8 mouse cellular contexts compared by ENCODE assay signal in genomic region chr12:52782902-52783441, GRCm38 (mm10).
DNase-seq lines count a peak whose midpoint lies in the region; ATAC-seq lines count a peak whose summit lies in the region.

No protein-coding gene starts in this region.

- peak overlapping the region; percentile 41 for H3K4me2 ChIP-seq in neural tube, embryonic 14.5 days (ENCODE audit: low read depth, low read length)

- H3K27ac ChIP-seq in neural tube, embryonic 14.5 days (ENCODE audit: low read depth, low read length) = peak overlapping the region; percentile 25

- 6% methylated on average over 14 of the region's 14 CpGs for WGBS in neural tube, embryonic 14.5 days

- H3K9ac ChIP-seq in neural tube, embryonic 14.5 days (replicated peaks; ENCODE audit: low read depth, low read length) = no peak overlapping the region

- intact Hi-C loops in gastrocnemius, postnatal 14 days (cut with DNase I; ENCODE audit: low total_unique reads) = no loop called here

- H3K4me1 ChIP-seq in neural tube, embryonic 14.5 days (ENCODE audit: control insufficient read depth, insufficient read depth, low read length) = peaks cover 13% of the 10 kb centered on the region

- H3K27me3 ChIP-seq in neural tube, embryonic 14.5 days (ENCODE audit: control insufficient read depth, insufficient read depth, low read length) = no peaks in the 10 kb centered on the region

- H3K9me3 ChIP-seq in neural tube, embryonic 14.5 days (ENCODE audit: control insufficient read depth, low read length) = no peaks in the 10 kb centered on the region

- peak; percentile 76 for ATAC-seq in neural tube, embryonic 14.5 days (ENCODE audit: low read depth)

- H3K4me3 ChIP-seq in neural tube, embryonic 14.5 days (ENCODE audit: low read depth, low read length) = no peak overlapping the region

- DNase-seq in gastrocnemius, postnatal 14 days = peak; percentile 12
- no peak for DNase-seq in gastrocnemius, postnatal 25 days
- peak; percentile 19 for DNase-seq in ZHBTc4 (ENCODE audit: low read depth, low spot score)
- peak; percentile 72 for DNase-seq in embryo, embryonic 11 days
- DNase-seq in heart, postnatal 4 days = peak; percentile 43
- peak; percentile 13 for DNase-seq in liver
- DNase-seq in urinary bladder, postnatal 10 days (ENCODE audit: low spot score) = no peak

- H3K36me3 ChIP-seq in neural tube, embryonic 14.5 days (ENCODE audit: control insufficient read depth, insufficient read depth, low read length) = no peaks in the 10 kb centered on the region

Comparison
In these comparisons a context has a peak if more than half of its experiments do, and no peak if none do; other contexts are left out.
1. DNase-seq: peak in gastrocnemius, postnatal 14 days (single experiment), ZHBTc4 (single experiment), embryo, embryonic 11 days (single experiment), heart, postnatal 4 days (single experiment) and liver (single experiment); none in gastrocnemius, postnatal 25 days (single experiment) and urinary bladder, postnatal 10 days (single experiment).